Mouse (Mus musculus) liver, adult (tissue): ENCODE results near the gene Fam189a1.

Source experiments
- GATA4 ChIP-seq: IDR thresholded peaks from 2 replicates; pipeline ENCODE4 v1.6.1; 2014; ENCODE audit warnings: mild to moderate bottlenecking, low read length; ENCODE audit not compliant: insufficient replicate concordance

Fam189a1 gene

DNA sequence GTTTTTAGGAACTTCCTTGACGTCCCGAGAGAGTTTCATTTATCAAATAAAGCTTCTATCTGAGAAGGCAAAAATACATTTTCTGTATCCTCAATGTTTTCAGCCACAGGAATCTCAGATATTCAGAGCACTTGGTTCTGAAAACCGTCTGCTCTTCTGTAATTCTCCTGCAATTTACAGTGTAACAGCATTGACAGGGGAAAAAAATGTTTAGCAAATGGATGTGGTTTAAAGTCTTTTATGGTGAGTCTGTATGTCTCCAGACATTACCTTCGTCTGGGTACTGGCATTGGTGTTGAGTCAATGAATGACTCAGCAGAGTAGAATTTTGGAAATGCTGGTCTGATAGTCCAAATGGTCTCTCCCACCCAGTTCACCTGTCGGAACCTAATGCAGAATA is 249.4 kb downstream of the Fam189a1 start:
- no peak for TF ChIP-seq GATA4

DNA sequence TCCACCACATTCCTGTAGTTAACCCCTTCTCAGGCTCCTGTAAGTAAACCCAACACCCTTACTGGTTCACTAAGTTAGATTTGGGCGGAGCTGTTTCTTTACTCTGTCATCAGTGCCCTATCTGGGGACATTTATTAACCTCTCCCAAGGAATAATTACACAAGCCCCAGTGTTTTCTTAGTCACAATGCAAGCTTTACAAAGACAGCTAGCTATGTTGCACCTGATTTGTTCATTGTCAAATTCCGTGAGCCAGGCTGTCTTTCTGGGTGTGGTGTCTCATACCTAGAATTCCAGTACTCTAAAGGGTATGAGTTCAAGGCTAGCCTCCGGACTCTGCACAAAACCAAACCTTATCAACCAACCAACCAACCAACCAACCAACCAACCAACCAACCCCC is 250.9 kb downstream of the Fam189a1 start:
- TF ChIP-seq GATA4, result no peak

DNA sequence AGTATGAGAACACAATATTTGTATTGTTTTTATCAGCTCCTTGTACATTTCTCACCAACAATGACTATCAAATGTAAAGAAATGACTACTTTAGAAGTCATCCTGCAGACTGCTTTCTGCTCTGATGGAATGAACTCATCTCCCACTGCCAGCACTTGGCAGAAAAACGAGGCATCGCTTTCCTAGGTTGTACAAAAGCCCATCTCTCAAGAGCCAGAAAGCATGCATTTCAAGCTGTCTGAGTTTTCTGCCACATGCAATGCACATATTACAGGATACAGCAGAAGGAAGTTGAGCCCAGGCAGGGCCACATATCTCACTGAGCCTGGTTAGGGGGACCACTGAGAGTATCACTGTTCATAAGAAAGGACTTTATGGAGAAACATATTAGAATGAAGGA is 256.1 kb downstream of the Fam189a1 start:
- no peak for TF ChIP-seq GATA4

DNA sequence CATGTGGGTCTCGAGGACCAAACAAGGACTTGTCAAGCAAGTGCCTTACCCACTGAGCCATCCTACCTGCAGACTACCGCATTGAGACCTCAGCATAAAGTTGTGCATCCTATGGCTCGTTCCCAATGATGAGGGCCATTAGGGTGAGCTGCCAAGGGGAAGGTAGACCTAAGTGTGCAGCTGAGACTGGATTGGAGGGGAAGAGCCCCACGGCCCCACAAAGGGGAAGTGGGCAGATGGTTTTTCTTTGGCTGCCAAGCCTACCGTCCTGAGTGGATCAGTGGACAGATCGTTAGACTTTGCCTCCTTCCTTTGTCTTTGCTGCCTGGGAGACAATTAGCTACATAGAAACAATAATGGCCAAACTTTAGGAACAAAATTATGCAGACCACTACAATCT is 259.8 kb downstream of the Fam189a1 start:
- TF ChIP-seq GATA4, result no peak

DNA sequence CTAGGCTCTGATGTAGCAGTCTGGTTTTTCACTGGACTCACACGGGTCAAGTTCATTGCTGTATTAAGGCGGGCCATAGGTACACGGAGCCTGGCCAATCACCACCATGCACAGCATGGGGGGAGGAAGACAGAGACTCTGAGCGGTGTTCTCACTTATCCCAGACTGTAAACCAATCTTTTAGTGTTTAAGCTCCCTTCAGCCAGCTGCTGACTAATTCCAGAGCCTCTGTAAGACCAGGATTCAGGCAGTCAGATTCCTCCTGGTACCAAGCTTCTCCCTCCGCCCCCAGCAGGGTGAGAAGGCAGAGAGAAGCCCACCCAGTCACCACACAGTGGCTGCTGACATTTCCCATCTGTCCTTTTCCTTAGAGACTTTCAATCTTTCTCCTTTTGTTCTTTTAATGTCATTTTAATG is 260.7 kb downstream of the Fam189a1 start:
- no peak for TF ChIP-seq GATA4

DNA sequence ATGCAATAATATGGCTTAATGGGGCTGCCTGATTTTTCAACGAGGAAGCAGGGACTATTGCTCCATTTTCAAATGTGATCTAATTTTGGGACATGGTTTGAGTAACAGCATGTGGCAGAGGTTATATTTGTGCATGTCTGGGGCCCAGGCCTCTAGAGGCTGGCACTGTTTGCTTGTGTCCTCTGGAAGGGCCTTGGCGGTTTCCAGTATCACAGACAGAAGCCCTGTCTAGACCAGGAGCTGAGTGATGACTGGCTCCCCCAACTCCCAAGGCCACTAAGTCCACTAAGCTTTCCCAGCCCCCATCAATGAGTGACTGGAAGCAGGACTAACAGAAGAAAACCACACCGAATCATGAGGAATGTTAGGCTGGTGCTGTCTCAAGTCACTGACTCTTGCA is 265.2 kb downstream of the Fam189a1 start:
- no peak for TF ChIP-seq GATA4

DNA sequence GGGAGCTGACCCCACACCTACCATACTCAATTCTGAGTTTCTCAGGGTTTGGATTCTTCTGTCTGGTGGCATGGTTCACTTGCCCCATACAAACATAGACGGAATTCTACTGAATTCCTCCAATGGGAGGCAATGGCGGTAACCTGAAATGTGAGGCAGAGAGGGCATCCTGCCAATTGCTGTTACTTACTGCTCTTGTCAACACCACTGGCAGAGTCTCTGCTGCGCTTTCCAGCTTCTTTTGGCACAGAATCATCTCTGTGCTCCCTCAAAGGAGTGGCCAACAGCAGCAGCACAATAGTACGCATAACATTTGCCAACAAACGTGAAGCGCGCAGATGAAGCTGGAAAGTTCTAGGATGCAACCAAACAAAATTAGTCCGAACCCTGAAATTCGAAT is 266.5 kb downstream of the Fam189a1 start:
- TF ChIP-seq GATA4, result no peak

DNA sequence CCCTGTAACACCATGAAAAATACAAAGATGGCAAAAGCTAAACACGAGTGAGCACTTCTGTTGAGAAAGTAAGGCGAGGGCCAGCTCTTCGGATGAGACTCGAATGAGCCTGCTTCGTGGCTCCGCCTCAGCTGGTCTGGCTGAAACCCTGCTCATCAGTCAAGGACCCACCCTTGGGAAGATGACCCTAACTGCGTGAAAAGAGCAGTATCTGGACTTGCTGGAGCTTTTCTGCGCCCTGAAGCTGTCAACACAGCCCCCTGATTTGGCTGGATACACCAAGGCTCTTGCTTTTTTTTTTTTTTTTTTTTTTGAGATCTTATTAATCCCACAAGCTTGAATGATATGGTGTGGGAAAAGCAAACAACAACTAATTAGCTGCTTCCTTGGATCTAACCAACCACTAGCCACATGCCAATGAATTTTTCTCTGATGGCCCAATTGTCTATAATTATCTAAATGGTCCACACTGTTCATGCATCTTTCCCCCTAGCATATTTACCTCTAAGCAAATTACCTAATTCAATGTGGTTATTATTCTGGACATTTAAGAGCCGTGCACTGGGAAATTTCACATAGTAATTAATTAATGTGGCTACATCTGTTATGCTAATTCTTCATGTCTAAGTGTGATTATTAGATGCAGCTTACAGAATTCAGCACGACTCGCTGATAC is 272.0 kb downstream of the Fam189a1 start:
- no peak for TF ChIP-seq GATA4

DNA sequence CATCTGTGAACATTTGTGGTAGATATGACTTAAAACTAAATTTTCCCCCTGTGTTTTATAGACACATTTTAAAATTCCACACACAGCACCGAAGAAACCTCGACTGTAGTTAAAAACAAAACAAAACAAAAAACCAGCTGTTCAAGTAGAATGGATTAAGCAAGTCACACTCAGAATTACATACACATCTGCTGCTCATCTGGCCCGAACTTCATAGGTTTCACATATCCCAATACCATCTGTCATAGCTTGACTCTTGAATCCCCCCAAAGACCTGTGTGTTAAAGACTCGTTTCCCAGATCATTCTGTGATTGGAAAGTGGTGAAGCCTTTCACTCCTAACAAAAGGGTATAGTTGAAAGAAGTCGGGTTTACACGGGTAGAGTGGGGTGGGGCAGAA is 274.1 kb downstream of the Fam189a1 start:
- no peak for TF ChIP-seq GATA4

DNA sequence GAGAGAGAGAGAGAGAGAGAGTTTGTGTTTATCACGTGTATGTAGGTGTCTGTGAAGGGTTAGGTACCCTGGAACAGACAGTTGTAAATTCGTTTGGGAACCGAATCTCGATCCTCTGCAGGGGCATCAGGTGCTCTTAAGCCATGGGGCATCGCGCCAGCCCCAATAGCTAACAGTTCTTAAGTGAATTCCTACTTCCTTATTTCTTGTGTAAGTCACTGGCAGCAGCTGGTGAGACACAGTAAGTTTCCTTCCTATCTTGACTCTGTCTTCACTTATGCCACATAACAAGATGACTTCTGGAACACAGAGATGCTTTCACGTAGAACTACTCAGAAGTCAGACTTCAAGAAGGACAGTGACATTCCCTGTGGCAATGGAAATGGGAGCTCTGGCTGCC is 275.0 kb downstream of the Fam189a1 start:
- TF ChIP-seq GATA4, result no peak

DNA sequence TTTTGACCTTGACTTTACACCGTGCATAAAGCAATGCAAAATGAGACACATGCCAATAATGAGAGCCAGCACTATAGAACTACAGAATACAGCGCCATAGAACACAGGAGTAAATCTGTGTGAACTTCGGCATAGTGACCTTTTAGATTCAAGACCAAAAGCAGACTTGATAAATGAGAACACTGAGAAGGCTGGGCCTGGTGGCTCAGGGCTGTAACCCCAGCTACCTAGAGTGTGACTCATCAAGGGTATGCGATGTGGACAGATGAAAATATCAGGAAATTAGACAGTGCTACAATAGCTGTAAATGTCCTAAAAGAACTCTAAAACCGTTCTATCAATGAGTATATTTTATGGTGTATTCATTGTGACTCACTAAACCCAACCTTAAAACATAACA is 276.0 kb downstream of the Fam189a1 start:
- TF ChIP-seq GATA4, result no peak

DNA sequence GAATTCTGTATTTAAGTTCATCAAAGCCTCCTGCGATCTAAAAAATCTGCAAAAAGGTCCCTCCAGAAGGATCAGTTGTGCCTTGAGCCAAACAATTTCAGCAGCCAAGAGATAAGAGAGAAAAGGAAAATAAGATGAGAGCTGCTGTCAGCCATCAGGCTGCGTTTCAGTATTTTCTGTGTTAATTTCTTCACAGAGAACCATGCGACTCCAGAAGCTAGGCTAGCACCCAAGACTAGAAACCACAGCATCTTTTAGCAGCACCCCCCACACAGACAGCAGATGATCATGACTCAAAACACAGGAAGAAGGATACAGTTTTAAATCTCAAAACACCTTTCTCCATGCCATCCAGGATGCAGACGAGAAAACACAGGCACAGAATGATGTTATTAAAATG is 281.4 kb downstream of the Fam189a1 start:
- no peak for TF ChIP-seq GATA4

DNA sequence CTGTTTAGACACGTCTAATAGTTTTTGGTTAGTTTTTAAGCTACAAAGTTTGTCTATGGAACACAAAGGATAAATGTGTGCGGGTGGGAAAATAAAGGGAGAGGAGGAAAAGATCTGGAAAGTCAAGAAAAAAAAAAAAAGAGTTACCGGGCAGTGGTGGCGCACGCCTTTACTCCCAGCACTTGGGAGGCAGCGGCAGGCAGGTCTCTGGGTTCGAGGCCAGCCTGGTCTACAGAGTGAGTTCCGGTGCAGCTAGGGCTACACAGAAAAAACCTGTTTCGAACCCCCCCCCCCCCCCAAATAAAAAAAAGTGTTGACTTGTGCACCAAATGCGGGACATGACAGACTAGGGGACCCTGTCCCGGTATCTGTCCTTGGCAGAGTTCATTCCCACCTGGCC is 283.1 kb downstream of the Fam189a1 start:
- no peak for TF ChIP-seq GATA4

DNA sequence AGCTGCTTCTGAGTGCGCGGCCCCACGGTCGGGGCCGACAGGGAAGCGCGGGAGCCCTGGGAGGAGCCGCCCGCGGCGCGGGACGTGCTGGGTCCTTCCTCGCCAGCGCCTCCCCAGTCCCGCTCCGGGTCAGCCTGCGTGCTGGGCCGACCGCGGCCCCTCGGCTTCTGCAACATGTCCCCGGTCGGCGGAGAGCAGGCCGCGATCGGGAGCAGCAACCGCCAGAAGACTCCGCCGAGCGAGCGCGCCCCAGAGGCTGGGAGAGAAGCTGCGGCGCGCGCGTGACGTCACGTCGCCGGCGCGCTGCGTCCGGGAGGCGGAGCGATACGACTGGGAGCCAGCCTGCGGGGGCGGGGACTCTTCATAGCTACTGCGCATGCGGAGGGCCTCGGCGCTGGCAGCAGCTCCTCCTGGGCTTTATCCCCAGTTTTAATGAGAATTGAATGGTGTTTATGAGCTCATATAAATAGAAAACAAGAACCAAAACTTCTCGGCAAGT is 283.6 kb downstream of the Fam189a1 start, which contains the start of gene Nsmce3:
Gene Nsmce3, minus strand, starts transcription at position 255 of the 499 bp plus-strand sequence.
- TF ChIP-seq GATA4, result peak; percentile 66; the same call in 1 of the 2 replicates

DNA sequence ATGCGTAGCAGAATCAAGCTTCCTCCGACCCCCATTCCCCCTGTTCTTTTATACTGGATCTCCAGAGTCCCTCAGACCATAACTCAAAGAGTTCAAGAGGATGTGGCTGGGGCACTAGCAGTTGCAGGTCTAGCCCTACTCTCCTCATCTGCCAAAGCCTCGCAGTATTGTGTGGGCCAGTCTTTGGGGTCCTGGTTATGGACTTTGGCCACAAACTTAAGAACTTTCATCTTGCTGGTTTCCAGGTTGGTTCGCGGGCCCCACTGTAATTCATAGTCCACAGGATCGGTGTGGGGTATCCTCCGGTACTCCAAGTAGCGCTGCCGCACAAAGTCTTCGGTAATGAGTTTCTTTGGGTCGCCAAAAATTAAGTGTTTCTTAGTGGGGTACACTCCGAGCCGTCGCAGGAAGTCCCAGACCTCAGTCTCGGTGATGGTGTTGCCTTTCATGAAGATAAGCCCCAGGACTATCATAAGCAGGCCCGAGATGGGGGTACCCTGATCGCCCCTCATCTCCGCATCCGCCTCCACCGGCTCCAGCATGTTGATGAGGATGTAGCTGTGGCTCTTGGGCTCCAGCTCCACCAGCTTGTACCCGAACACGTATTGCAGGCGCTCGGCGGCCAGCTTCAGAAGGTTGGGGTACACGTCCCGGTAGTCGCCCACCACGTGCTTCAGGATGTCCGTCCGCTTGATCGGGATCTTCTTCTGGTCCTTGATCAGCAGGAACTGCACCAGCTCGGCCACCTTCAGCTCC is 284.2 kb downstream of the Fam189a1 start:
- TF ChIP-seq GATA4, result no peak

DNA sequence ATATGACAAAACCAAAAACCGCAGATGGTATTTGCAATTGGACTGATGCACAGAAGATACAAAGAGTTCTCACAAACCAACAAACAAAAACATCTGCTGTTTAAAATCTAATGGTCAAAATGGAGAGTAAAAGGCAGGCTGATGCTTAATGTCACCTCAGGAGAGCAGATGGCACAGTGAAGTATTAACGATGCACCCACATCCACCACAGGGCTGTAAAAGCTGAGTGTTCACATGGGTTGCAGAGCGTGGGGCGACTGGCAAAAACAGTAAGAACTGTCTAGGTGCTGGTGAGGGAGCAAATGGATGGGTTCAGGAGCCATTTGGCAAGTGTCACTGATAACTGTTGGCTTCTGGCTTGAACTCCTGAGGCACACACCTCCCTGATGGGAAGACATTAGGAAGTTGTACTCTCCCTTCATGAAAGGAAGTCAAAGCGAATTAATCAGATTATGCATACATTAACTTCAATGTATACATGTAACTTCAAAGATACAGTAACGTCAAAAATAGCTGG is 286.8 kb downstream of the Fam189a1 start:
- no peak for TF ChIP-seq GATA4
